8 mouse cellular contexts compared by ENCODE assay signal in the genomic region with DNA sequence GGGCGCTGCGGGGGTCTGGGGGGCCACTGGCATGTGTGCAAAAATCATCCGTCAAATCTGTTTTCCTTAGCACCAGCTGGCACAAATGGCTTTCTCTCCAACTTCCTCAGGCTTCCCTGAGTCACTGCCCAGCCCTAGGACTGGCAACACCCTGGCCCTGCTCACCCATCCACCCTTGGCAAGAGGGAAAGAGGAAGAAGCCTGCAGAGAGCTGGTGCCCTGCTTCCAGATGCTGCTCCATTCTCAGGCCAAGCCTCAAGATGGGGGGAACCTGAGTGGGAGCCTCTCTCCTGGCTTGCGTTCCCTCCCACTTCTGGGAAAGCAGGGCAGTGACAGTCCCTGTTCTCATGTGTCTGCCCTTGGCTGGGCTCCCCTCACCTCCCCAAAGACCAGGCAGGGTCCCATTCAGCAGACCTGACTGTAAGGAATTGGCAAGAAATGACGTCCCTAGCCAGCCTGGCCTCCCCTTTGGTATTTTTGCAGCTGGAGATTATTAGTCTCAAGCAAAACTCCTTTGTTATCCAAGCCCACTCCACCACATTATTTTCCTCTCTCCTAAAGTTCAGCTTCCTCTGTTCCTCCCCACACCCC. TPM values are rescaled to one million over a fixed set of nuclear protein-coding genes. Genes with fewer than 3 reads are reported as not detected.
DNase-seq lines count a peak whose midpoint lies in the region; ATAC-seq and TF ChIP-seq lines count a peak whose summit lies in the region.

No protein-coding gene starts in this region.

- H3K9me3 ChIP-seq in hindbrain, embryonic 10.5 days = no peaks in the 10 kb centered on the region
- no peaks in the 10 kb centered on the region for H3K9me3 ChIP-seq in hindbrain, embryonic 11.5 days (ENCODE audit: control insufficient read depth, low read length)
- H3K9me3 ChIP-seq in embryonic facial prominence, embryonic 13.5 days = no peaks in the 10 kb centered on the region
- H3K9me3 ChIP-seq in intestine, postnatal 0 days (ENCODE audit: control insufficient read depth) = no peaks in the 10 kb centered on the region

- no peak overlapping the region for H3K9ac ChIP-seq in hindbrain, embryonic 11.5 days (ENCODE audit: low read depth, low read length)
- peak overlapping the region; percentile 33; the same call in 1 of the 2 replicates for H3K9ac ChIP-seq in embryonic facial prominence, embryonic 13.5 days
- no peak overlapping the region for H3K9ac ChIP-seq in intestine, postnatal 0 days (ENCODE audit: low read depth, low read length)

- no peak overlapping the region for H3K4me2 ChIP-seq in hindbrain, embryonic 11.5 days (replicated peaks; ENCODE audit: low read depth, low read length)
- peak overlapping the region; percentile 14; the same call in 1 of the 2 replicates for H3K4me2 ChIP-seq in embryonic facial prominence, embryonic 13.5 days
- H3K4me2 ChIP-seq in intestine, postnatal 0 days (replicated peaks; ENCODE audit: low read depth) = no peak overlapping the region

- peak overlapping the region; percentile 71 for H3K27ac ChIP-seq in hindbrain, embryonic 10.5 days
- H3K27ac ChIP-seq in hindbrain, embryonic 11.5 days (ENCODE audit: low read depth, low read length) = no peak overlapping the region
- peak overlapping the region; percentile 58 for H3K27ac ChIP-seq in bone marrow, adult 2 months (ENCODE audit: control insufficient read depth, insufficient read depth, low read depth, low read length, poor library complexity)
- peak overlapping the region; percentile 80 for H3K27ac ChIP-seq in embryonic facial prominence, embryonic 13.5 days
- peak overlapping the region; percentile 86 for H3K27ac ChIP-seq in intestine, postnatal 0 days (ENCODE audit: low read depth, low read length)
- peak overlapping the region; percentile 80 for H3K27ac ChIP-seq in small intestine, adult 2 months (ENCODE audit: insufficient read depth, low read depth, low read length)

- TF ChIP-seq CTCF in bone marrow, adult 2 months (IDR thresholded peaks at IDR 0.05; ENCODE audit: control insufficient read depth, insufficient read depth, low read length) = no peak
- no peak for TF ChIP-seq CTCF in intestine, postnatal 0 days (IDR thresholded peaks at IDR 0.05; ENCODE audit: low read depth)
- TF ChIP-seq CTCF in small intestine, adult 2 months (IDR thresholded peaks at IDR 0.05; ENCODE audit: extremely low read depth, insufficient read length, insufficient replicate concordance, low read depth, low read length) = no peak

- peaks cover 45% of the 10 kb centered on the region for H3K4me1 ChIP-seq in hindbrain, embryonic 10.5 days (replicated peaks)
- peaks cover 3% of the 10 kb centered on the region; the same call in 1 of the 2 replicates for H3K4me1 ChIP-seq in hindbrain, embryonic 11.5 days (replicated peaks; ENCODE audit: control insufficient read depth, insufficient read depth, low read length)
- peaks cover 13% of the 10 kb centered on the region; the same call in 1 of the 2 replicates for H3K4me1 ChIP-seq in bone marrow, adult 2 months (ENCODE audit: control insufficient read depth, insufficient read depth, low read length)
- peaks cover 62% of the 10 kb centered on the region for H3K4me1 ChIP-seq in embryonic facial prominence, embryonic 13.5 days
- peaks cover 27% of the 10 kb centered on the region for H3K4me1 ChIP-seq in intestine, postnatal 0 days (replicated peaks; ENCODE audit: control insufficient read depth, insufficient read depth, low read length)
- peaks cover 50% of the 10 kb centered on the region; the same call in 1 of the 2 replicates for H3K4me1 ChIP-seq in small intestine, adult 2 months (ENCODE audit: control insufficient read depth, insufficient read depth, insufficient read length, low read length)

- peaks cover 95% of the 10 kb centered on the region for H3K36me3 ChIP-seq in hindbrain, embryonic 10.5 days
- H3K36me3 ChIP-seq in hindbrain, embryonic 11.5 days (ENCODE audit: control insufficient read depth, insufficient read depth, low read length) = peaks cover 11% of the 10 kb centered on the region
- H3K36me3 ChIP-seq in embryonic facial prominence, embryonic 13.5 days = peaks cover 78% of the 10 kb centered on the region
- peaks cover 34% of the 10 kb centered on the region for H3K36me3 ChIP-seq in intestine, postnatal 0 days (ENCODE audit: control insufficient read depth, insufficient read depth)
- H3K36me3 ChIP-seq in small intestine, adult 2 months (ENCODE audit: control insufficient read depth, insufficient read depth, low read length) = peaks cover 31% of the 10 kb centered on the region

- H3K27me3 ChIP-seq in hindbrain, embryonic 10.5 days (ENCODE audit: insufficient read depth, poor library complexity, severe bottlenecking) = no peaks in the 10 kb centered on the region
- H3K27me3 ChIP-seq in hindbrain, embryonic 11.5 days (ENCODE audit: control insufficient read depth, insufficient read depth, low read length) = no peaks in the 10 kb centered on the region
- no peaks in the 10 kb centered on the region for H3K27me3 ChIP-seq in embryonic facial prominence, embryonic 13.5 days
- H3K27me3 ChIP-seq in intestine, postnatal 0 days (replicated peaks; ENCODE audit: control insufficient read depth, insufficient read depth, low read length) = no peaks in the 10 kb centered on the region
- H3K27me3 ChIP-seq in small intestine, adult 2 months (ENCODE audit: control insufficient read depth, insufficient read depth, low read length) = no peaks in the 10 kb centered on the region

- no peak overlapping the region for H3K4me3 ChIP-seq in hindbrain, embryonic 10.5 days
- H3K4me3 ChIP-seq in hindbrain, embryonic 11.5 days (ENCODE audit: low read depth, low read length) = no peak overlapping the region
- no peak overlapping the region for H3K4me3 ChIP-seq in bone marrow, adult 2 months (replicated peaks; ENCODE audit: control insufficient read depth, low read depth, low read length)
- no peak overlapping the region for H3K4me3 ChIP-seq in embryonic facial prominence, embryonic 13.5 days
- no peak overlapping the region for H3K4me3 ChIP-seq in intestine, postnatal 0 days (ENCODE audit: low read depth, low read length)
- no peak overlapping the region for H3K4me3 ChIP-seq in small intestine, adult 2 months (ENCODE audit: low read depth, low read length)

- 77% methylated on average over 5 of the region's 5 CpGs for WGBS in hindbrain, embryonic 10.5 days
- WGBS in hindbrain, embryonic 11.5 days = 72% methylated on average over 5 of the region's 5 CpGs
- 34% methylated on average over 5 of the region's 5 CpGs for WGBS in bone marrow, adult 2 months
- 59% methylated on average over 5 of the region's 5 CpGs for WGBS in embryonic facial prominence, embryonic 13.5 days
- 77% methylated on average over 5 of the region's 5 CpGs for WGBS in intestine, postnatal 0 days
- WGBS in small intestine, adult 2 months = 35% methylated on average over 5 of the region's 5 CpGs

- DNase-seq in hindbrain, embryonic 10.5 days (ENCODE audit: low spot score) = no peak
- no peak for DNase-seq in hindbrain, embryonic 11.5 days (ENCODE audit: low spot score)
- DNase-seq in layer of hippocampus, adult 18-20 months (ENCODE audit: low spot score in 2 of 2) = no peak

- no peak for TF ChIP-seq POLR2A in bone marrow, adult 2 months (IDR thresholded peaks at IDR 0.05; ENCODE audit: borderline replicate concordance, control insufficient read depth, low read depth, low read length)
- no peak for TF ChIP-seq POLR2A in small intestine, adult 2 months (IDR thresholded peaks at IDR 0.05; ENCODE audit: low read depth, low read length)

- ATAC-seq in hindbrain, embryonic 11.5 days (ENCODE audit: low FRiP score) = no peak
- peak; percentile 66; the same call in 1 of the 2 replicates for ATAC-seq in embryonic facial prominence, embryonic 13.5 days (ENCODE audit: insufficient number of reproducible peaks, insufficient read depth, low FRiP score, low TSS enrichment, low read depth)
- no peak for ATAC-seq in intestine, postnatal 0 days
- ATAC-seq in erythroblast, adult 5-6 weeks (replicated peaks; ENCODE audit: low FRiP score, poor library complexity, severe bottlenecking) = no peak

RNA-seq across cellular contexts. Expression of a gene that starts 23.5 kb away (rescaled TPM):
- polyA plus RNA-seq in hindbrain, embryonic 10.5 days (2016; fragmentation: Nextera tagmentation; extraction: Ambion mirVana) = 55.7 and 71.7 TPM in 2 replicates
- 66.3 and 67.1 TPM in 2 replicates for polyA plus RNA-seq in hindbrain, embryonic 11.5 days (2014; fragmentation: Nextera tagmentation; extraction: Ambion mirVana)
- polyA plus RNA-seq in bone marrow, adult 2 months (2011; ENCODE audit: insufficient read depth, insufficient read length, low replicate concordance, missing spikeins) = 23.5 and 48.3 TPM in 2 replicates
- polyA plus RNA-seq in embryonic facial prominence, embryonic 13.5 days (2015; fragmentation: Nextera tagmentation; extraction: Ambion mirVana) = 139 and 159 TPM in 2 replicates
- polyA plus RNA-seq in intestine, postnatal 0 days (2015; fragmentation: Nextera tagmentation; extraction: Ambion mirVana) = 28.9 and 33.4 TPM in 2 replicates
- polyA plus RNA-seq in small intestine, adult 2 months (2012; rRNA removed) = 82.4 and 200 TPM in 2 replicates
- 11.9 and 14.0 TPM in 2 replicates for total RNA-seq in erythroblast, adult 5-6 weeks (2015; ENCODE audit: low replicate concordance)
- 9.7 and 17.0 TPM in 2 replicates for total RNA-seq in erythroblast, adult 5-6 weeks (2017; ENCODE audit: low replicate concordance)
- total RNA-seq in layer of hippocampus, adult 18-20 months (2021) = 100 to 1,000 TPM; 284 to 294 TPM

RNA-seq across cellular contexts. Expression of a gene that starts 45.4 kb away (rescaled TPM):
- 8.9 and 9.5 TPM in 2 replicates for polyA plus RNA-seq in hindbrain, embryonic 10.5 days (2016; fragmentation: Nextera tagmentation; extraction: Ambion mirVana)
- 6.0 and 6.9 TPM in 2 replicates for polyA plus RNA-seq in hindbrain, embryonic 11.5 days (2014; fragmentation: Nextera tagmentation; extraction: Ambion mirVana)
- 31.6 and 60.1 TPM in 2 replicates for polyA plus RNA-seq in bone marrow, adult 2 months (2011; ENCODE audit: insufficient read depth, insufficient read length, low replicate concordance, missing spikeins)
- 21.1 and 22.0 TPM in 2 replicates for polyA plus RNA-seq in embryonic facial prominence, embryonic 13.5 days (2015; fragmentation: Nextera tagmentation; extraction: Ambion mirVana)
- 27.1 and 29.2 TPM in 2 replicates for polyA plus RNA-seq in intestine, postnatal 0 days (2015; fragmentation: Nextera tagmentation; extraction: Ambion mirVana)
- polyA plus RNA-seq in small intestine, adult 2 months (2012; rRNA removed) = 45.7 and 101 TPM in 2 replicates
- 15.7 and 16.7 TPM in 2 replicates for total RNA-seq in erythroblast, adult 5-6 weeks (2015; ENCODE audit: low replicate concordance)
- total RNA-seq in erythroblast, adult 5-6 weeks (2017; ENCODE audit: low replicate concordance) = 15.9 and 27.1 TPM in 2 replicates
- 1 to 10 TPM; 5.7 to 7.3 TPM for total RNA-seq in layer of hippocampus, adult 18-20 months (2021)
